Mouse (Mus musculus): Measurements from ENCODE around the gene Fgfr2.
A peak's percentile ranks its signal among the peaks of the same experiment; 100 is the strongest.

DNA sequence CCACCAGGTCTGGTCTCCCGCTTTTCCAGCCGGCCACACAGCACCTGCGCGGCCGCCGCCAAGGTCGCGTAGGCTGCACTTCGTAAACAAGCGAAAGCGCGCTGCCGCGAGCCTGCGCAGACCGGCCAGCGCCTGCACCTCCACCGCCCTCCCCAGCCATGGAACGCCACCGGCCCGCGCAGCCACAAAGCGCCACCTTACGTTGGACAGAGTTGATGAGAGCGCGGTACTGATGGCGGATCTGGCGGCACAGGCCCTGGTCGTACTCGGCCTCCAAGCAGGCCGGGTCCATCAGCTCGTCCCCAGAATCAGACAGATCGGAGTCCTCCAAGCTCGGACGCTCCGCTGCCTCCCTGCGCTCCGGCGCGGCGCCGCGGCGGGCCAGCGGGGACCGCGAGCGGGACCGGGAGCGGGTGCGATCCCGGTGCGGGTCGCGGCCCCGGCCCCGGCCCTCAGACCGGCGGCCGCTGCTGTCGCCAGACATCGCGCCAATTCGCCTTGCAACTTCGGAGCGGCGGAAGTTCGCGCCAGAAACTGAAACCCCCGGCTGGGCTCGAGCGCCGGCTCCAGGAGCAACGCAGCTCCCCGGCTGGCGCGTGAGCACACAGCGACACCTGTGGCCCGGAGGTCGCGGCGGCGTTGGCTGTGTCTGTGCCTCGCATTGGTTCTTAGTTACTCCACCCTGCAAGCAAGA lies 2576.2 kb downstream of the Fgfr2 start:
- peak; percentile 94 for TF ChIP-seq CTCF (IDR thresholded peaks at IDR 0.05; ENCODE audit: low read depth)
- TF ChIP-seq EP300 (IDR thresholded peaks at IDR 0.05; ENCODE audit: low read depth): no peak

All from liver, postnatal 0 days (tissue).